Mouse (Mus musculus) embryonic facial prominence, embryonic 10.5 days (tissue): ENCODE measurements at regions not wholly inside any gene's neighbourhood (a gene's known extent, or its start where the extent isn't known, plus 50 kb on each side); places are given as distances from the start of the nearest gene placed in this dataset.
"Not testable (repeated sequence)": the region's sequence is repeated elsewhere in the genome, so short reads cannot be mapped to it uniquely, and the experiment has no call there.

Source experiments
- DNase-seq: peaks from one replicate; pipeline ENCODE4 v3.0.0-alpha.2; 2017; ENCODE audit warnings: low spot score
- H3K27ac ChIP-seq: fragments of 300-500 bp; sonication (generic); replicated peaks from 2 replicates; pipeline ENCODE4 v1.5.1; 2016; ENCODE audit warnings: mild to moderate bottlenecking
- H3K27me3 ChIP-seq: fragments of 300-500 bp; sonication (generic); replicated peaks from 2 replicates; pipeline ENCODE4 v1.6.1; 2016; ENCODE audit warnings: low read depth, mild to moderate bottlenecking; ENCODE audit not compliant: poor library complexity, severe bottlenecking
- H3K36me3 ChIP-seq: fragments of 300-500 bp; sonication (generic); replicated peaks from 2 replicates; pipeline ENCODE4 v1.6.1; 2016; ENCODE audit warnings: mild to moderate bottlenecking, moderate library complexity
- H3K4me1 ChIP-seq: fragments of 300-500 bp; sonication (generic); 2 replicates; pipeline ENCODE4 v1.6.1; 2016
- H3K4me3 ChIP-seq: fragments of 300-500 bp; sonication (generic); 2 replicates; pipeline ENCODE4 v1.5.1; 2016; ENCODE audit warnings: mild to moderate bottlenecking, moderate library complexity
- H3K9me3 ChIP-seq: fragments of 300-500 bp; sonication (generic); 2 replicates; pipeline ENCODE4 v1.6.1; 2016; ENCODE audit warnings: mild to moderate bottlenecking
- WGBS: fragments of 180-500 bp; shearing (Covaris S2); methylation state at CpG from one replicate; pipeline ENCODE4 v1.1.7; 2016; 5-methylcytosine and 5-hydroxymethylcytosine counted together

GRCm38 (mm10) chr1:16904690-16905089 is 811.6 kb upstream of the 4930444P10Rik start:
- no peaks in the 10 kb centered on the region for H3K9me3 ChIP-seq
- DNase-seq = no peak
- H3K4me3 ChIP-seq = no peak overlapping the region

GRCm38 (mm10) chr1:16868383-16868782 is 775.3 kb upstream of the 4930444P10Rik start:
- H3K4me3 ChIP-seq = not testable (repeated sequence)
- 80% methylated on average over 3 of the region's 3 CpGs for WGBS

More at GRCm38 (mm10) chr1:16904690-16905089, 811.6 kb upstream of the 4930444P10Rik start:
- H3K27ac ChIP-seq = no peak overlapping the region
- H3K27me3 ChIP-seq = no peaks in the 10 kb centered on the region
- H3K4me1 ChIP-seq = no peaks in the 10 kb centered on the region
- no peaks in the 10 kb centered on the region for H3K36me3 ChIP-seq

GRCm38 (mm10) chr1:16867086-16867835 is 774.1 kb upstream of the 4930444P10Rik start:
- H3K27ac ChIP-seq, H3K9me3 ChIP-seq, H3K4me1 ChIP-seq, H3K27me3 ChIP-seq, DNase-seq, H3K4me3 ChIP-seq, H3K36me3 ChIP-seq: not testable (repeated sequence)
- WGBS = 85% methylated on average over 6 of the region's 6 CpGs

More at GRCm38 (mm10) chr1:16868383-16868782, 775.3 kb upstream of the 4930444P10Rik start:
- not testable (repeated sequence) for DNase-seq, H3K27ac ChIP-seq, H3K4me1 ChIP-seq, H3K9me3 ChIP-seq, H3K36me3 ChIP-seq, H3K27me3 ChIP-seq

GRCm38 (mm10) chr1:16837111-16837510 is 744.0 kb upstream of the 4930444P10Rik start:
- H3K27ac ChIP-seq = no peak overlapping the region
- no peaks in the 10 kb centered on the region for H3K27me3 ChIP-seq
- DNase-seq = no peak
- H3K4me1 ChIP-seq = no peaks in the 10 kb centered on the region
- no peaks in the 10 kb centered on the region for H3K9me3 ChIP-seq
- H3K36me3 ChIP-seq = no peaks in the 10 kb centered on the region
- H3K4me3 ChIP-seq = no peak overlapping the region

- not testable (repeated sequence) for H3K27ac ChIP-seq, H3K9me3 ChIP-seq, H3K4me3 ChIP-seq, H3K36me3 ChIP-seq, H3K27me3 ChIP-seq, DNase-seq, H3K4me1 ChIP-seq
- WGBS = 70% methylated on average over 4 of the region's 4 CpGs
Measured at GRCm38 (mm10) chr1:16824709-16825108, 731.6 kb upstream of the 4930444P10Rik start.

GRCm38 (mm10) chr1:16824057-16824456 is 730.9 kb upstream of the 4930444P10Rik start:
- WGBS = 63% methylated on average over 3 of the region's 3 CpGs
- Histone ChIP-seq H3K27ac (no peak overlapping the region), H3K36me3 (no peaks in the 10 kb centered on the region)

GRCm38 (mm10) chr1:16821186-16821585 is 728.1 kb upstream of the 4930444P10Rik start:
- DNase-seq = no peak
- Histone ChIP-seq H3K4me1 (no peaks in the 10 kb centered on the region), H3K4me3 (no peak overlapping the region), H3K27me3 (no peaks in the 10 kb centered on the region), H3K36me3 (no peaks in the 10 kb centered on the region), H3K27ac (no peak overlapping the region), H3K9me3 (no peaks in the 10 kb centered on the region)
- WGBS = 73% methylated on average over 2 of the region's 2 CpGs

More at GRCm38 (mm10) chr1:16824057-16824456, 730.9 kb upstream of the 4930444P10Rik start:
- Histone ChIP-seq H3K4me3 (no peak overlapping the region), H3K4me1 (no peaks in the 10 kb centered on the region), H3K9me3 (no peaks in the 10 kb centered on the region), H3K27me3 (no peaks in the 10 kb centered on the region)
- DNase-seq = no peak

- DNase-seq = no peak
- Histone ChIP-seq H3K9me3 (no peaks in the 10 kb centered on the region), H3K27me3 (no peaks in the 10 kb centered on the region), H3K27ac (no peak overlapping the region), H3K4me1 (no peaks in the 10 kb centered on the region), H3K36me3 (no peaks in the 10 kb centered on the region), H3K4me3 (no peak overlapping the region)
- WGBS = 87% methylated on average over 7 of the region's 7 CpGs
Measured at GRCm38 (mm10) chr1:16816572-16816971, 723.4 kb upstream of the 4930444P10Rik start.

GRCm38 (mm10) chr1:16815731-16816130 is 722.6 kb upstream of the 4930444P10Rik start:
- no peak overlapping the region for H3K4me3 ChIP-seq
- DNase-seq = no peak
- no peaks in the 10 kb centered on the region for H3K27me3 ChIP-seq
- no peaks in the 10 kb centered on the region for H3K4me1 ChIP-seq
- H3K27ac ChIP-seq = no peak overlapping the region
- no peaks in the 10 kb centered on the region for H3K36me3 ChIP-seq
- H3K9me3 ChIP-seq = no peaks in the 10 kb centered on the region

GRCm38 (mm10) chr1:16809370-16810150 is 716.4 kb upstream of the 4930444P10Rik start:
- WGBS = 89% methylated on average over 10 of the region's 10 CpGs
- Histone ChIP-seq H3K4me3 (no peak overlapping the region), H3K9me3 (no peaks in the 10 kb centered on the region), H3K27ac (no peak overlapping the region), H3K36me3 (no peaks in the 10 kb centered on the region), H3K27me3 (no peaks in the 10 kb centered on the region), H3K4me1 (no peaks in the 10 kb centered on the region)
- DNase-seq = no peak

GRCm38 (mm10) chr1:16798292-16798691 is 705.2 kb upstream of the 4930444P10Rik start:
- WGBS = 75% methylated on average over 6 of the region's 6 CpGs
- peak; percentile 76 for DNase-seq
- no peaks in the 10 kb centered on the region for H3K36me3 ChIP-seq

GRCm38 (mm10) chr1:16796449-16796848 is 703.3 kb upstream of the 4930444P10Rik start:
- WGBS = 94% methylated on average over 1 of the region's 1 CpGs
- no peak overlapping the region for H3K27ac ChIP-seq
- DNase-seq = no peak
- no peaks in the 10 kb centered on the region for H3K4me1 ChIP-seq
- no peaks in the 10 kb centered on the region for H3K36me3 ChIP-seq
- H3K27me3 ChIP-seq = no peaks in the 10 kb centered on the region
- H3K9me3 ChIP-seq = no peaks in the 10 kb centered on the region
- H3K4me3 ChIP-seq = no peak overlapping the region

More at GRCm38 (mm10) chr1:16798292-16798691, 705.2 kb upstream of the 4930444P10Rik start:
- Histone ChIP-seq H3K27ac (no peak overlapping the region), H3K9me3 (no peaks in the 10 kb centered on the region), H3K27me3 (no peaks in the 10 kb centered on the region), H3K4me1 (no peaks in the 10 kb centered on the region), H3K4me3 (no peak overlapping the region)

GRCm38 (mm10) chr1:16790733-16791309 is 697.7 kb upstream of the 4930444P10Rik start:
- Histone ChIP-seq H3K9me3 (no peaks in the 10 kb centered on the region), H3K4me3 (no peak overlapping the region), H3K4me1 (no peaks in the 10 kb centered on the region), H3K27ac (no peak overlapping the region), H3K36me3 (no peaks in the 10 kb centered on the region), H3K27me3 (no peaks in the 10 kb centered on the region)
- DNase-seq = no peak
- 90% methylated on average over 4 of the region's 4 CpGs for WGBS
